Mouse (Mus musculus) heart, embryonic 16.5 days (tissue): ENCODE measurements around the gene Trpm8. TPM values are rescaled to one million over a fixed set of nuclear protein-coding genes. Genes with fewer than 3 reads are reported as not detected.

Experiments used
- ATAC-seq: fragments of 200-750 bp; cut with Nextera tagmentation; replicated peaks from 2 replicates; pipeline ENCODE4 v1.8.0; 2017; ENCODE audit warnings: moderate number of reproducible peaks; ENCODE audit not compliant: insufficient read depth, low FRiP score; ENCODE audit errors: extremely low read depth
- H3K27ac ChIP-seq: fragments of 300-500 bp; sonication (generic); 2 replicates; pipeline ENCODE4 v1.5.1; 2014; ENCODE audit warnings: mild to moderate bottlenecking, low read length, control low read depth, moderate library complexity
- H3K27me3 ChIP-seq: fragments of 300-500 bp; sonication (generic); 2 replicates; pipeline ENCODE4 v1.6.1; 2014; ENCODE audit warnings: low read length, mixed read lengths; ENCODE audit not compliant: control insufficient read depth, insufficient read depth
- H3K36me3 ChIP-seq: fragments of 300-500 bp; sonication (generic); 2 replicates; pipeline ENCODE4 v1.6.1; 2014; ENCODE audit not compliant: control insufficient read depth, insufficient read depth
- H3K4me1 ChIP-seq: fragments of 300-500 bp; sonication (generic); 2 replicates; pipeline ENCODE4 v1.6.1; 2014; ENCODE audit warnings: low read length, mixed read lengths; ENCODE audit not compliant: control insufficient read depth, insufficient read depth
- H3K4me2 ChIP-seq: fragments of 300-500 bp; sonication (generic); 2 replicates; pipeline ENCODE4 v1.6.1; 2014; ENCODE audit warnings: low read depth, mild to moderate bottlenecking, control low read depth, low read length
- H3K4me3 ChIP-seq: fragments of 300-500 bp; sonication (generic); 2 replicates; pipeline ENCODE4 v1.5.1; 2014; ENCODE audit warnings: mild to moderate bottlenecking, control low read depth, low read length
- H3K9ac ChIP-seq: fragments of 300-500 bp; sonication (generic); 2 replicates; pipeline ENCODE4 v1.6.1; 2014; ENCODE audit warnings: low read length, control low read depth
- H3K9me3 ChIP-seq: fragments of 300-500 bp; sonication (generic); replicated peaks from 2 replicates; pipeline ENCODE4 v1.6.1; 2016; ENCODE audit warnings: low read length; ENCODE audit not compliant: control insufficient read depth
- WGBS: fragments of 180-500 bp; shearing (Covaris S2); extraction: QIAGEN DNeasy Blood & Tissue Kit; methylation state at CpG from one replicate; pipeline ENCODE4 v1.1.7; 2014; 5-methylcytosine and 5-hydroxymethylcytosine counted together
- polyA plus RNA-seq: library from polyadenylated mRNA; unstranded; fragments of >200 nt; fragmentation: Nextera tagmentation; extraction: Ambion mirVana; gene quantifications from 2 replicates; pipeline ENCODE4 v1.2.1, GENCODE M21; 2015

Trpm8 gene
- polyA plus RNA-seq, 1 experiment from 2014 or later = not detected

DNA sequence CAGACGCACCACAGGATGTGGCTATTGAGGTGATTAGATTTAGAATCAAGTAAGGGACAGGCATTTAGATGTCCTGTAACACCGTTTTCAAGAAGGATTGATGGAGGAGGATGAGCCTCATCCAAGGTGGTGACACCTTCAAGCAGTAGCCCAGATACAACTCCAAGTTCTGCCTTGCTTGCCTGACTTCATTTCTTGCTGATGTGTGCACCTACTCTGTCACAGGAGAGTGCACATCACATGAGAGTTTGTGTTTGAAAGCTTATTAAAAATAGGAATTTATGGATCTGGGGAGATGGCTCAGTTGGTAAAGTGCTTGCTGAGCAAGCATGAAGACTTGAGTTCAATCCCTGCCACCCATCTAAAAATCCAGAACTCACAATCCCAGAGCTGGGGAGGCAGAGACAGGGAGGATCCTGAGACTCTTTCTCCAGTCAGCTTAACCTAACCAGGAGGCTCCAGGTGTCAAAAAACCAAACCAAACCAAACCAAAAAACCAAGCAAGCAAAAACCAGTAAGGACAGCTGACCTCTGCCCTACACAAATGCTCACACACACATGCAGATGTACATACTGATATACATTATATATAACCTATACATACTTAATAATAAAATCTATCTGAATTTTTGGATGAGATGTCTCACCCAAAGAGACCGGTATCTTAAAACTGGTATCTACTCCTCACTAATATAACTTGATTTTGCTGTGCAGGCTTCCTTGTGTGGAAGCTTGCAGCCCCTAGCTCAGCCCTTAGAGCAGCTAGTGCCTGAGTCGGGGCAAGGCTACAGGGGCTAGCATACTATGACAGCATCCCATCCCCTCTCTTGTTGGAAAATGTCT, 21.4 kb downstream of the Trpm8 start:
- H3K9me3 ChIP-seq = peaks cover 72% of the 10 kb centered on the region
- H3K4me1 ChIP-seq = no peaks in the 10 kb centered on the region
- 51% methylated on average over 4 of the region's 4 CpGs for WGBS

GRCm38 (mm10) chr1:88299529-88299945, 22.1 kb downstream of the Trpm8 start:
- no peak overlapping the region for H3K4me2 ChIP-seq
- no peak overlapping the region for H3K9ac ChIP-seq
- H3K36me3 ChIP-seq = no peaks in the 10 kb centered on the region
- no peak for ATAC-seq
- no peak overlapping the region for H3K27ac ChIP-seq
- H3K27me3 ChIP-seq = no peaks in the 10 kb centered on the region
- peaks cover 74% of the 10 kb centered on the region for H3K9me3 ChIP-seq
- no peak overlapping the region for H3K4me3 ChIP-seq
- WGBS = 67% methylated on average over 2 of the region's 2 CpGs
- no peaks in the 10 kb centered on the region for H3K4me1 ChIP-seq

More for the DNA sequence above, 21.4 kb downstream of the Trpm8 start:
- Histone ChIP-seq H3K27ac (no peak overlapping the region), H3K4me2 (no peak overlapping the region), H3K9ac (no peak overlapping the region), H3K36me3 (no peaks in the 10 kb centered on the region), H3K27me3 (no peaks in the 10 kb centered on the region), H3K4me3 (no peak overlapping the region)
- ATAC-seq = no peak

DNA sequence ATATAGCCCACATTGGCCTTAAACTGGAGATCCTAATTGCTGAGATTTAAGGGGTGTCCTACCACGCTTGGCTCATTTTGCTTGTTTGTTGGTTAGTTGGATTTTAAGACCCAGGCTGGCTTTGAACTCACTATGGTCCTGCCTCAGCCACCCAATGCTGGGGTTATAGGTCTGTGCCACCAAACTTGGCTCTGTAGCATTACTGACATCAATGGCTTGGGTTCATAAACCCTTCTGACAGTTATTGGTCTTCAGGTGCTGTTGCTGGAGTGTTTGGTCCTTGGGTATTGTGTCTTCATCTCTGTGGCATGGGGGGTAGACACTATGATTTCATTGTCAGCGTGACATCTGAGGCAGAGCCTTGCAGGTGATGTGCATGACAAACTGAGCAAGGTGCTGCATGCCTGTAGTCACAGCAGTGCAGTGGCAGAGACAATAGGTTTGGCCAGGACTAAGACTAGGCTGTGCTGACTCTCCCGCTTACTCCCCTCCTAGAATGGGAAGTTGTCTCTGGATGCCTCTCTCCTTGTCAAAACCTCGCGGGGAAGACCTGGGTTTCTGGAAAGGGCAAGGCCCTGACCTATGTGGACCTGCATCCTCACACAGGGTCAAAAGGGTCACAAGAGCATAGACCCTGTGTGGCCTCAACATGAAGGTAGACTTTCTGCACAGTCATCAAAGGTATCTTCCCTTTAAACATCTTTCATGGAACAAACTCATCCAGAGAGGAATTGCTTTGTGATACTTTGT, 23.0 kb downstream of the Trpm8 start:
- Histone ChIP-seq H3K4me3 (no peak overlapping the region), H3K27me3 (no peaks in the 10 kb centered on the region), H3K4me2 (no peak overlapping the region), H3K9ac (no peak overlapping the region), H3K4me1 (no peaks in the 10 kb centered on the region), H3K9me3 (peaks cover 78% of the 10 kb centered on the region), H3K36me3 (no peaks in the 10 kb centered on the region), H3K27ac (no peak overlapping the region)
- ATAC-seq = no peak; the same call in 1 of the 2 replicates
- 33% methylated on average over 5 of the region's 5 CpGs for WGBS

DNA sequence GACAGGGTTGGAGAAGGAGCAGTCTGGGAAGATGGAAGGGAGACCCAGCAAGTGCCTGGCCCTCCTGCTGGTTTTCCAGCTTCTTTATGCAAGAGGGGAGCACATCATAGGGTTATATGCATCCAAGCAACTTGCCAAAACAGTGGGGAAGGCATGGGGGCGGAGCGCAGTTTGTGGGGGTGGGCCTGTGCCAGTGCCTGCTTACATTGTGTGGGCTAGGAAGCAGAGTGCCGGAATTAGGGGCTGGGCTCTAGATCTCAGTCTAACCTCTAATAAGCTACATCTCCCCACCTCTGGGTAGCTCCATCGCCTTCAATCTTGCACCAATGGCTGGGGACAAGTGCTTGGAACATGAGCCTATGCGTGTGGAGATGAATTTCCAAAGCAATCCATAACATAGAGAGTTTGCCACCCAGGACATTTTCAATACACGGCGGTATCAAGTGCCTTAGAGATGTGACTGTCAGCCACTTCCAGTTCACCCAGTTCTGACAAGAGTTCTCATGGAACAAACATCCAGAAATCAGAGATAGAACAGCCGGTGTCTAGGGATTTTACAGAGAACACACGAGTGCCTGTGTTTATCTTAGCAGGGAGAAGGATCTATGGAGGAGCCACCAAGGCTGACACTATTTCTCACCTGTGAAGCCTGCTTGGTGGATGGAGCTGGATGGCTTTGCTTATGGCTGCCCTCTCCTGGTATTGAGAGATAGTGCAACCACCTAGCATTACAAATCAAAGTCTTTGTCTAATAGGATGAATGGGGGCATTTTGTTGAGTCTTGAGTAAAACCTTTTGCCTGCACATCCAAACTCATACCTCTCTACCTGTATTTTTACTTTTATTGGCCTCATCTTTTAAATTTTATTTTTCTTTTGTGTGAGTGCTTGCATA, 23.9 kb downstream of the Trpm8 start:
- no peak for ATAC-seq
- H3K36me3 ChIP-seq = no peaks in the 10 kb centered on the region

DNA sequence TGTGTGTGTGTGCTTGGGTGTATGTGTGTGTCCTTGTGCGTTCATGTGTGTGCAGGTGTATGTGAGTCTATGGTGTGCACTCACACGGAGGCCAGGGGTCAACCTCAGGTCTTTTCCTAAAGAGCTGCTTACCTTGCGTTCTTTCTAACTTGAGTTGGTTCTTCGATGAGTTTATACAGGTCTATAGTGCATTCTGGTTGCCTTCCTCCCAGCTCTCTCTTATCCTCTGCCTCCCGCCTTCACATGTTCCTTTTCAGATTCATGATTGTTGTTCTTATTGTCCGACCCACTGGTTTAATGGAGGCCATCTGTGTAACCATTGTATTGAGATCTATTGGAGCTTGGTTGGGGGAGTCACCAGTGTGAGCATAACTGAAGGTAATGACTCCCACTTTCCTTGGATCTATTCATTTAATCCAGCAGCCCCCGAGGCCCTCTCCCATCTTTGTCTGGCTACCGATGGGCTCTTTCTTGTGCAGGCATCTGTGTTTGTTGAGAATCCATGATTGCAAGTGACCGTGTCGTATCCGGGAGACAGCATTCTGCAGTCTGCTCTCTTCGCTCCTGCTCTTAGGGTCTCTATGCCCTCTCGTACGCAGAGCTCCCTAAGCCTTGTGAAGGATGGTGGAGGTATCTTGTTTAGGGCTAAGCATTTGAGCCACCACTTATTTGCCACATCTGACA, 24.7 kb downstream of the Trpm8 start:
- Histone ChIP-seq H3K4me3 (no peak overlapping the region), H3K9ac (no peak overlapping the region), H3K4me2 (no peak overlapping the region), H3K27me3 (no peaks in the 10 kb centered on the region), H3K27ac (no peak overlapping the region), H3K4me1 (no peaks in the 10 kb centered on the region), H3K9me3 (peaks cover 73% of the 10 kb centered on the region), H3K36me3 (no peaks in the 10 kb centered on the region)
- WGBS = 61% methylated on average over 14 of the region's 14 CpGs
- ATAC-seq = no peak

More for the DNA sequence above, 23.9 kb downstream of the Trpm8 start:
- Histone ChIP-seq H3K4me1 (no peaks in the 10 kb centered on the region), H3K9ac (no peak overlapping the region), H3K9me3 (peaks cover 70% of the 10 kb centered on the region), H3K4me2 (no peak overlapping the region), H3K27me3 (no peaks in the 10 kb centered on the region), H3K27ac (no peak overlapping the region), H3K4me3 (no peak overlapping the region)
- WGBS = 61% methylated on average over 9 of the region's 9 CpGs

DNA sequence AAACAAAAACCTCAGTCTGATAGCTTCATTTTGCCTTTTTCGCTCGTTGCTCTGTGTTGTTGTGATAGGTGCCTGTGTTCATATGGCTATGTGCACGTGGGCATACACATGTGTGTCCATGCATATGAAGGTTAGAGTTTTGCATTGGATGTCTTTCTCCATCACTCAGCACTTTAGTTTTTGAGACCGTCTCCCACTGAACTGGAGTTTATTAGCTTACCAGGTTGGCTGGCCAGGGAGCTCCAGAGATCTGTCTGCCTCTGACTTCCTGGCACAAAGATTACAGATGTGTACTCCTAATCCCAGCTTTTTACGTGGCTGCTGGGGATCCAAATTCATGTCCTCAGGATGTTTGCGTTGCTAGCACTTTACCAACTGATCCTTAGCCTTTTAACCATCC, 26.3 kb downstream of the Trpm8 start:
- peaks cover 71% of the 10 kb centered on the region for H3K9me3 ChIP-seq
- no peaks in the 10 kb centered on the region for H3K27me3 ChIP-seq
- no peak overlapping the region for H3K27ac ChIP-seq
- H3K4me3 ChIP-seq = no peak overlapping the region
- 53% methylated on average over 6 of the region's 6 CpGs for WGBS
- no peak overlapping the region for H3K9ac ChIP-seq
- no peaks in the 10 kb centered on the region for H3K4me1 ChIP-seq
- no peaks in the 10 kb centered on the region for H3K36me3 ChIP-seq
- no peak overlapping the region for H3K4me2 ChIP-seq
- no peak for ATAC-seq

- H3K36me3 ChIP-seq = no peaks in the 10 kb centered on the region
- no peaks in the 10 kb centered on the region for H3K27me3 ChIP-seq
- H3K9me3 ChIP-seq = peaks cover 75% of the 10 kb centered on the region
- H3K4me2 ChIP-seq = no peak overlapping the region
- no peak overlapping the region for H3K9ac ChIP-seq
- H3K4me3 ChIP-seq = no peak overlapping the region
- H3K4me1 ChIP-seq = no peaks in the 10 kb centered on the region
- no peak for ATAC-seq
- no peak overlapping the region for H3K27ac ChIP-seq
- 58% methylated on average over 8 of the region's 8 CpGs for WGBS
These were observed 27.0 kb downstream of the Trpm8 start for GRCm38 (mm10) chr1:88304261-88304985.
